Mouse (Mus musculus) myocyte (in vitro differentiated cells): ENCODE measurements around the gene Cym. TPM values are rescaled to one million over a fixed set of nuclear protein-coding genes. Genes with fewer than 3 reads are reported as not detected.

Experiments
- H3K27me3 ChIP-seq: one replicate; pipeline ENCODE4 v1.6.1; 2011; ENCODE audit not compliant: control insufficient read depth, insufficient read depth, insufficient read length
- H3K36me3 ChIP-seq: one replicate; pipeline ENCODE4 v1.6.1; 2011; ENCODE audit not compliant: control insufficient read depth, insufficient read depth
- H3K4me2 ChIP-seq: one replicate; pipeline ENCODE4 v1.6.1; 2011; ENCODE audit warnings: low read depth, control low read depth
- H3K4me3 ChIP-seq: one replicate; pipeline ENCODE4 v1.5.1; 2011; ENCODE audit warnings: mild to moderate bottlenecking, control low read depth, moderate library complexity
- H3K79me2 ChIP-seq: one replicate; pipeline ENCODE4 v1.6.1; 2011; ENCODE audit not compliant: control insufficient read depth, insufficient read depth
- H3ac ChIP-seq: one replicate; pipeline ENCODE4 v1.6.1; 2011; ENCODE audit not compliant: control insufficient read depth, insufficient read length
- CEBPB ChIP-seq: IDR thresholded peaks from 2 replicates; pipeline ENCODE4 v1.6.1; 2011; ENCODE audit warnings: mild to moderate bottlenecking, moderate library complexity; ENCODE audit not compliant: poor library complexity, insufficient read depth, severe bottlenecking
- MYOG ChIP-seq, 3 experiments: IDR thresholded peaks; one replicate each; pipeline ENCODE4 v1.6.1; 2011; ENCODE audit warnings: control low read depth in 2 of 3, low read depth in 2 of 3, mild to moderate bottlenecking in 2 of 3; ENCODE audit not compliant: insufficient read length in 2 of 3, control insufficient read depth in 1 of 3, insufficient read depth in 1 of 3
- POLR2A ChIP-seq: IDR thresholded peaks from one replicate; pipeline ENCODE4 v1.6.1; 2011; ENCODE audit warnings: low read depth, mild to moderate bottlenecking, control low read depth, moderate library complexity; ENCODE audit not compliant: insufficient read length
- POLR2AphosphoS2 ChIP-seq: IDR thresholded peaks from one replicate; pipeline ENCODE4 v1.6.1; 2011; ENCODE audit warnings: low read depth, control low read depth; ENCODE audit not compliant: insufficient read length
- REST ChIP-seq: IDR thresholded peaks from one replicate; pipeline ENCODE4 v1.6.1; 2011; ENCODE audit warnings: mild to moderate bottlenecking, control low read depth, moderate library complexity; ENCODE audit not compliant: insufficient read depth, insufficient read length
- SRF ChIP-seq: IDR thresholded peaks from one replicate; pipeline ENCODE4 v1.6.1; 2011; ENCODE audit warnings: low read depth; ENCODE audit not compliant: control insufficient read depth, insufficient read length
- USF1 ChIP-seq: IDR thresholded peaks from one replicate; pipeline ENCODE4 v1.6.1; 2011; ENCODE audit warnings: low read depth, mild to moderate bottlenecking, control low read depth, moderate library complexity
- polyA plus RNA-seq: library from polyadenylated mRNA; unstranded; fragments of >200 nt; fragmentation: generic; extraction: Trizol; gene quantifications from one replicate; pipeline ENCODE4 v1.2.1, GENCODE M21; 2012; ENCODE audit warnings: missing spikeins

Cym gene
- polyA plus RNA-seq, 1 experiment = 0.05 TPM

GRCm38 (mm10) chr3:107169552-107169951, 52.0 kb downstream of the Cym start:
- Histone ChIP-seq H3ac (no peak overlapping the region), H3K4me2 (no peak overlapping the region), H3K79me2 (no peaks in the 10 kb centered on the region), H3K36me3 (no peaks in the 10 kb centered on the region), H3K4me3 (no peak overlapping the region), H3K27me3 (no peaks in the 10 kb centered on the region)
- TF ChIP-seq USF1 (no peak), CEBPB (no peak), POLR2A (no peak), REST (no peak), SRF (no peak), MYOG (IDR thresholded peaks at IDR 0.05; ENCODE audit: control insufficient read depth in 1 of 3, insufficient read depth in 1 of 3, insufficient read length in 2 of 3, low read depth in 2 of 3) (no peak)

DNA sequence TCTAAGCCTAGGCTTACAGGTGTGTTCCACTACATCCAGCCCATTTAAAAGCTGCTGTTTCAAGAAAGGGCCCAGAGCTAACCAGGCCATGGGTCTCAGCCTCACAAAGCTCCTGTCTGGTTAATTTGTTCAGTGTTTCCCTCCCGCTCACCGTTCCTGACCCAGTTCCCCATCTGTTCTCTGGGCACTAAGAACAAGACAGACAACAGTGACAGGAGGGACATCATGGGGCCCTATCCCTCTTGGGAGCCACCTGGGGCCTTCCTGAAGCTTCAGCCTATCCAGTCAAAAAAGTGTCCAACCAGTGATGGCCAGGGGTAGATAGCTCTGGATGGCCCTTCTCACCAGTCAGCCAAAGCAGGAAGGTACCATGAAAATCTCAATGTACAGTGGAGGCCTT, 58.8 kb downstream of the Cym start:
- Histone ChIP-seq H3K36me3 (no peaks in the 10 kb centered on the region), H3K4me3 (no peak overlapping the region), H3K27me3 (peaks cover 3% of the 10 kb centered on the region), H3ac (no peak overlapping the region), H3K79me2 (no peaks in the 10 kb centered on the region), H3K4me2 (no peak overlapping the region)
- TF ChIP-seq POLR2AphosphoS2 = no peak

Other genes with a start within 250 kb of the Cym start
- 0.07 TPM for gene Kcna3, start 185.6 kb downstream of the Cym start, polyA plus RNA-seq
- gene Kcna2, start 120.6 kb downstream of the Cym start, polyA plus RNA-seq = not detected
- gene Kcna10, start 38.7 kb downstream of the Cym start, polyA plus RNA-seq = not detected
- not detected for gene A630076J17Rik, start 8.9 kb upstream of the Cym start, polyA plus RNA-seq
- gene Prok1, start 18.0 kb upstream of the Cym start, polyA plus RNA-seq = 0.05 TPM
- gene Lamtor5, start 57.1 kb upstream of the Cym start, polyA plus RNA-seq = 156 TPM
- 0.14 TPM for gene Slc16a4, start 69.5 kb upstream of the Cym start, polyA plus RNA-seq
- gene Rbm15, start 111.9 kb upstream of the Cym start, polyA plus RNA-seq = 4.3 TPM
- not detected for gene Kcnc4, start 237.8 kb upstream of the Cym start, polyA plus RNA-seq